8 mouse cellular contexts compared by ENCODE assay signal in the genomic region with DNA sequence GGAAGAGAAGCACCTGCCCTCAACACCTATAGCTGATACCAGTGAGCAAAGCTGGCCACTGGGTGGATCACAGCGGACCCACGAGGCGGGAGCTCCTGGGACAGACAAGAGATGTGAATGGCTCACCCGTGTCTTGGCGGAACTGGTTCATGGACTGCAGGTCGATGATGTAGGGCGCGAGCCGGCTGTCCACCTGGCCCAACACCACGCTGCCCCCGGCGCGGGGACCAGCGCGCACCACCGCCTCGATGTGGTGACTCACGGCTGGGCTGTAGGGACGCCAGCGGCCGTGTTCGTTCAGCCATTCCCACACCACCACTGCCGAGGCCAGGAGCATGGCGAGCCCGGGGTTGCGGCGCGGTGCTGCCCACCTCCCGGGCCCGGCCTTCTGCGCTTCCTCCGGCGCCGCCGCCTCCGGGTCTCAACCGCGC. TPM values are rescaled to one million over a fixed set of nuclear protein-coding genes. Genes with fewer than 3 reads are reported as not detected.
DNase-seq lines count a peak whose midpoint lies in the region; ATAC-seq lines count a peak whose summit lies in the region.

No protein-coding gene starts in this region.

- H3K27ac ChIP-seq in embryonic facial prominence, embryonic 11.5 days (replicated peaks; ENCODE audit: low read depth, low read length) = peak overlapping the region; percentile 73
- H3K27ac ChIP-seq in hindbrain, embryonic 10.5 days = peak overlapping the region; percentile 100
- peak overlapping the region; percentile 74 for H3K27ac ChIP-seq in limb, embryonic 12.5 days
- H3K27ac ChIP-seq in midbrain, embryonic 16.5 days (ENCODE audit: low read length) = peak overlapping the region; percentile 97

- peak overlapping the region; percentile 64 for H3K4me3 ChIP-seq in embryonic facial prominence, embryonic 11.5 days (ENCODE audit: low read depth, low read length)
- H3K4me3 ChIP-seq in hindbrain, embryonic 10.5 days = peak overlapping the region; percentile 90
- peak overlapping the region; percentile 70 for H3K4me3 ChIP-seq in limb, embryonic 12.5 days (replicated peaks)
- peak overlapping the region; percentile 94 for H3K4me3 ChIP-seq in midbrain, embryonic 16.5 days (ENCODE audit: low read depth, low read length)

- DNase-seq in layer of hippocampus, postnatal 36 days = peak; percentile 48 to 49
- DNase-seq in layer of hippocampus, adult 9-11 months = no peak
- peak; percentile 25 for DNase-seq in embryonic facial prominence, embryonic 11.5 days (ENCODE audit: low spot score)
- peak; percentile 64 for DNase-seq in hindbrain, embryonic 10.5 days (ENCODE audit: low spot score)
- peak; percentile 57 for DNase-seq in urinary bladder, postnatal 25 days (ENCODE audit: low spot score)

- no peaks in the 10 kb centered on the region for H3K27me3 ChIP-seq in embryonic facial prominence, embryonic 11.5 days (ENCODE audit: control insufficient read depth, insufficient read depth, low read length)
- H3K27me3 ChIP-seq in hindbrain, embryonic 10.5 days (ENCODE audit: insufficient read depth, poor library complexity, severe bottlenecking) = no peaks in the 10 kb centered on the region
- H3K27me3 ChIP-seq in limb, embryonic 12.5 days = peaks cover 21% of the 10 kb centered on the region
- H3K27me3 ChIP-seq in midbrain, embryonic 16.5 days (ENCODE audit: control insufficient read depth, insufficient read depth, low read depth, low read length) = no peaks in the 10 kb centered on the region

- H3K4me2 ChIP-seq in embryonic facial prominence, embryonic 11.5 days (ENCODE audit: low read depth, low read length) = peak overlapping the region; percentile 97
- peak overlapping the region; percentile 94 for H3K4me2 ChIP-seq in limb, embryonic 12.5 days
- peak overlapping the region; percentile 88 for H3K4me2 ChIP-seq in midbrain, embryonic 16.5 days (ENCODE audit: low read length)

- H3K4me1 ChIP-seq in embryonic facial prominence, embryonic 11.5 days (ENCODE audit: control insufficient read depth, insufficient read depth, low read length) = no peaks in the 10 kb centered on the region; the same call in 1 of the 2 replicates
- peaks cover 49% of the 10 kb centered on the region for H3K4me1 ChIP-seq in hindbrain, embryonic 10.5 days (replicated peaks)
- peaks cover 16% of the 10 kb centered on the region; the same call in 1 of the 2 replicates for H3K4me1 ChIP-seq in limb, embryonic 12.5 days (replicated peaks)
- peaks cover 31% of the 10 kb centered on the region for H3K4me1 ChIP-seq in midbrain, embryonic 16.5 days (ENCODE audit: control insufficient read depth, insufficient read depth, low read length)

- no peaks in the 10 kb centered on the region for H3K9me3 ChIP-seq in embryonic facial prominence, embryonic 11.5 days (replicated peaks; ENCODE audit: control insufficient read depth, low read length)
- no peaks in the 10 kb centered on the region for H3K9me3 ChIP-seq in hindbrain, embryonic 10.5 days
- no peaks in the 10 kb centered on the region for H3K9me3 ChIP-seq in limb, embryonic 12.5 days
- no peaks in the 10 kb centered on the region for H3K9me3 ChIP-seq in midbrain, embryonic 16.5 days (replicated peaks; ENCODE audit: control insufficient read depth, low read length, poor library complexity, severe bottlenecking)

- H3K9ac ChIP-seq in embryonic facial prominence, embryonic 11.5 days (replicated peaks; ENCODE audit: low read length) = peak overlapping the region; percentile 88
- peak overlapping the region; percentile 81 for H3K9ac ChIP-seq in limb, embryonic 12.5 days (replicated peaks)
- peak overlapping the region; percentile 99 for H3K9ac ChIP-seq in midbrain, embryonic 16.5 days (ENCODE audit: low read depth, low read length)

- ATAC-seq in activated CD4-positive, CD25-positive, alpha-beta regulatory T cell, adult 4 months = peak; percentile 4
- ATAC-seq in embryonic facial prominence, embryonic 11.5 days (replicated peaks; ENCODE audit: insufficient number of reproducible peaks, low FRiP score, low TSS enrichment, low read depth) = peak; percentile 78
- peak; percentile 64 for ATAC-seq in limb, embryonic 12.5 days (ENCODE audit: insufficient number of reproducible peaks, insufficient read depth, low FRiP score, low TSS enrichment, low read depth)
- peak; percentile 70 for ATAC-seq in midbrain, embryonic 16.5 days

- whole genome bisulfite sequencing in embryonic facial prominence, embryonic 11.5 days = 1% methylated on average over 33 of the region's 38 CpGs
- WGBS in hindbrain, embryonic 10.5 days = under 1% methylated on average over 38 of the region's 38 CpGs
- under 1% methylated on average over 38 of the region's 38 CpGs for WGBS in limb, embryonic 12.5 days
- WGBS in midbrain, embryonic 16.5 days = under 1% methylated on average over 36 of the region's 38 CpGs

- no peaks in the 10 kb centered on the region for H3K36me3 ChIP-seq in embryonic facial prominence, embryonic 11.5 days (replicated peaks; ENCODE audit: control insufficient read depth, insufficient read depth, low read depth, low read length)
- H3K36me3 ChIP-seq in hindbrain, embryonic 10.5 days = peaks cover 29% of the 10 kb centered on the region
- no peaks in the 10 kb centered on the region for H3K36me3 ChIP-seq in limb, embryonic 12.5 days
- H3K36me3 ChIP-seq in midbrain, embryonic 16.5 days (ENCODE audit: control insufficient read depth, insufficient read depth, low read length) = no peaks in the 10 kb centered on the region

RNA-seq across cellular contexts. Expression of gene Dtx4, which starts 0.4 kb away (rescaled TPM):
- total RNA-seq in layer of hippocampus, postnatal 36 days (2021) = 10 to 100 TPM; 33.6 to 36.6 TPM
- 1 to 10 TPM; 3.5 to 3.7 TPM for polyA plus RNA-seq in activated CD4-positive, CD25-positive, alpha-beta regulatory T cell, adult 4 months (2017; shearing (Covaris generic))
- 14.0 and 14.4 TPM in 2 replicates for polyA plus RNA-seq in embryonic facial prominence, embryonic 11.5 days (2014; fragmentation: Nextera tagmentation; extraction: Ambion mirVana)
- polyA plus RNA-seq in hindbrain, embryonic 10.5 days (2016; fragmentation: Nextera tagmentation; extraction: Ambion mirVana) = 56.5 and 65.2 TPM in 2 replicates
- polyA plus RNA-seq in limb, embryonic 12.5 days (2016; fragmentation: Nextera tagmentation; extraction: Ambion mirVana) = 5.2 and 5.6 TPM in 2 replicates
- 38.6 and 39.3 TPM in 2 replicates for polyA plus RNA-seq in midbrain, embryonic 16.5 days (2015; fragmentation: Nextera tagmentation; extraction: Ambion mirVana)

RNA-seq across cellular contexts. Expression of gene Mpeg1, which starts 40.3 kb away (rescaled TPM):
- 1 to 10 TPM; 6.7 to 7.4 TPM for total RNA-seq in layer of hippocampus, postnatal 36 days (2021)
- polyA plus RNA-seq in activated CD4-positive, CD25-positive, alpha-beta regulatory T cell, adult 4 months (2017; shearing (Covaris generic)) = under 1 TPM in 1 of 2 experiments, not detected in 1; 0.28 TPM
- 0.39 and 0.60 TPM in 2 replicates for polyA plus RNA-seq in embryonic facial prominence, embryonic 11.5 days (2014; fragmentation: Nextera tagmentation; extraction: Ambion mirVana)
- 0.24 and 0.35 TPM in 2 replicates for polyA plus RNA-seq in hindbrain, embryonic 10.5 days (2016; fragmentation: Nextera tagmentation; extraction: Ambion mirVana)
- polyA plus RNA-seq in limb, embryonic 12.5 days (2016; fragmentation: Nextera tagmentation; extraction: Ambion mirVana) = 0.22 and 0.25 TPM in 2 replicates
- polyA plus RNA-seq in midbrain, embryonic 16.5 days (2015; fragmentation: Nextera tagmentation; extraction: Ambion mirVana) = 0.69 and 0.71 TPM in 2 replicates

RNA-seq across cellular contexts. Expression of gene Fam111a, which starts 44.6 kb away (rescaled TPM):
- total RNA-seq in layer of hippocampus, postnatal 36 days (2021) = 1 to 10 TPM; 1.3 to 1.6 TPM
- polyA plus RNA-seq in activated CD4-positive, CD25-positive, alpha-beta regulatory T cell, adult 4 months (2017; shearing (Covaris generic)) = 10 to 100 TPM; 41.0 to 41.8 TPM
- polyA plus RNA-seq in embryonic facial prominence, embryonic 11.5 days (2014; fragmentation: Nextera tagmentation; extraction: Ambion mirVana) = 29.4 and 33.4 TPM in 2 replicates
- 15.3 and 20.2 TPM in 2 replicates for polyA plus RNA-seq in hindbrain, embryonic 10.5 days (2016; fragmentation: Nextera tagmentation; extraction: Ambion mirVana)
- polyA plus RNA-seq in limb, embryonic 12.5 days (2016; fragmentation: Nextera tagmentation; extraction: Ambion mirVana) = 18.4 and 20.2 TPM in 2 replicates
- 5.3 and 6.5 TPM in 2 replicates for polyA plus RNA-seq in midbrain, embryonic 16.5 days (2015; fragmentation: Nextera tagmentation; extraction: Ambion mirVana)

Comparison
In these comparisons a context has a peak if more than half of its experiments do, and no peak if none do; other contexts are left out.
1. ATAC-seq: peak in every context shown above with its lines; median percentile 78 in embryonic facial prominence, embryonic 11.5 days; 70 in midbrain, embryonic 16.5 days; 64 in limb, embryonic 12.5 days; 4 in activated CD4-positive, CD25-positive, alpha-beta regulatory T cell, adult 4 months.